Mouse (Mus musculus) heart, postnatal 0 days (tissue): ENCODE data around the gene Kcnd2. TPM values are rescaled to one million over a fixed set of nuclear protein-coding genes. Genes with fewer than 3 reads are reported as not detected.

ENCODE experiments used
- ATAC-seq: fragments of 200-750 bp; cut with Nextera tagmentation; 2 replicates; pipeline ENCODE4 v1.8.0; 2017; ENCODE audit warnings: low read depth, moderate number of reproducible peaks, moderate library complexity; ENCODE audit not compliant: insufficient read depth
- DNase-seq: peaks from one replicate; pipeline ENCODE4 v3.0.0-alpha.2; 2016; ENCODE audit warnings: low spot score
- H3K27ac ChIP-seq: fragments of 300-500 bp; sonication (generic); 2 replicates; pipeline ENCODE4 v1.5.1; 2014; ENCODE audit warnings: low read depth, mild to moderate bottlenecking
- H3K27me3 ChIP-seq: fragments of 300-500 bp; sonication (generic); 2 replicates; pipeline ENCODE4 v1.6.1; 2014; ENCODE audit warnings: low read length, mixed read lengths; ENCODE audit not compliant: control insufficient read depth, insufficient read depth
- H3K36me3 ChIP-seq: fragments of 300-500 bp; sonication (generic); replicated peaks from 2 replicates; pipeline ENCODE4 v1.6.1; 2014; ENCODE audit warnings: low read length, mixed read lengths; ENCODE audit not compliant: control insufficient read depth, insufficient read depth
- H3K4me1 ChIP-seq: fragments of 300-500 bp; sonication (generic); 2 replicates; pipeline ENCODE4 v1.6.1; 2014; ENCODE audit warnings: antibody characterized with exemption; ENCODE audit not compliant: control insufficient read depth, insufficient read depth
- H3K4me2 ChIP-seq: fragments of 300-500 bp; sonication (generic); 2 replicates; pipeline ENCODE4 v1.6.1; 2014; ENCODE audit warnings: low read depth, mild to moderate bottlenecking, low read length, moderate library complexity
- H3K4me3 ChIP-seq: fragments of 300-500 bp; sonication (generic); 2 replicates; pipeline ENCODE4 v1.5.1; 2014; ENCODE audit warnings: low read depth, low read length
- H3K9ac ChIP-seq: fragments of 300-500 bp; sonication (generic); replicated peaks from 2 replicates; pipeline ENCODE4 v1.6.1; 2014; ENCODE audit warnings: low read depth, low read length, mixed read lengths
- H3K9me3 ChIP-seq: fragments of 300-500 bp; sonication (generic); replicated peaks from 2 replicates; pipeline ENCODE4 v1.6.1; 2016; ENCODE audit warnings: low read length; ENCODE audit not compliant: control insufficient read depth
- CTCF ChIP-seq: IDR thresholded peaks from 2 replicates; pipeline ENCODE4 v1.5.1; 2016; ENCODE audit warnings: antibody characterized with exemption, control low read depth, low read depth
- EP300 ChIP-seq: IDR thresholded peaks from 2 replicates; pipeline ENCODE4 v1.6.1; 2016; ENCODE audit warnings: antibody characterized with exemption, low read depth
- WGBS: fragments of 180-500 bp; shearing (Covaris S2); extraction: QIAGEN DNeasy Blood & Tissue Kit; methylation state at CpG from one replicate; pipeline ENCODE4 v1.1.7; 2014; 5-methylcytosine and 5-hydroxymethylcytosine counted together
- polyA plus RNA-seq: library from polyadenylated mRNA; unstranded; fragments of >200 nt; fragmentation: Nextera tagmentation; extraction: Ambion mirVana; gene quantifications from 2 replicates; pipeline ENCODE4 v1.2.1, GENCODE M21; 2015
- total RNA-seq: library from RNA; depleted of rRNA; stranded (reverse); fragments of >200 nt; gene quantifications from 2 replicates; pipeline ENCODE4 v1.2.3, GENCODE M21; 2014; ENCODE audit warnings: low replicate concordance

Kcnd2 gene
- total and polyA plus RNA-seq, 2 experiments from 2014 or later: 1.6 to 2.4 TPM

- Histone ChIP-seq H3K4me2 (no peak overlapping the region), H3K36me3 (no peaks in the 10 kb centered on the region), H3K9me3 (no peaks in the 10 kb centered on the region), H3K27ac (no peak overlapping the region), H3K4me1 (no peaks in the 10 kb centered on the region), H3K9ac (no peak overlapping the region), H3K4me3 (no peak overlapping the region), H3K27me3 (no peaks in the 10 kb centered on the region)
- WGBS: 70% methylated on average over 6 of the region's 6 CpGs
- TF ChIP-seq CTCF (no peak), EP300 (no peak)
- ATAC-seq: no peak
- DNase-seq: no peak
Measured at GRCm38 (mm10) chr6:21570964-21571363, 355.7 kb downstream of the Kcnd2 start.

GRCm38 (mm10) chr6:21590156-21590555, 374.9 kb downstream of the Kcnd2 start:
- 80% methylated on average over 3 of the region's 3 CpGs for WGBS
- no peak for TF ChIP-seq EP300
- no peak for TF ChIP-seq CTCF
- Histone ChIP-seq H3K9ac (no peak overlapping the region), H3K27ac (no peak overlapping the region), H3K4me2 (no peak overlapping the region), H3K9me3 (no peaks in the 10 kb centered on the region), H3K4me3 (no peak overlapping the region), H3K4me1 (no peaks in the 10 kb centered on the region), H3K27me3 (no peaks in the 10 kb centered on the region), H3K36me3 (no peaks in the 10 kb centered on the region)
- ATAC-seq (no peak), DNase-seq (no peak)

GRCm38 (mm10) chr6:21597424-21597823, 382.1 kb downstream of the Kcnd2 start:
- Histone ChIP-seq H3K36me3 (no peaks in the 10 kb centered on the region), H3K27me3 (no peaks in the 10 kb centered on the region), H3K4me1 (no peaks in the 10 kb centered on the region), H3K4me2 (no peak overlapping the region), H3K4me3 (no peak overlapping the region), H3K9ac (no peak overlapping the region), H3K27ac (no peak overlapping the region), H3K9me3 (no peaks in the 10 kb centered on the region)
- TF ChIP-seq CTCF (no peak), EP300 (no peak)
- DNase-seq: no peak
- 59% methylated on average over 3 of the region's 3 CpGs for WGBS
- no peak for ATAC-seq

GRCm38 (mm10) chr6:21609381-21610059, 394.2 kb downstream of the Kcnd2 start:
- H3K9ac ChIP-seq: no peak overlapping the region
- ATAC-seq (no peak), DNase-seq (no peak)
- H3K27me3 ChIP-seq: no peaks in the 10 kb centered on the region
- H3K4me2 ChIP-seq: no peak overlapping the region
- TF ChIP-seq CTCF (no peak), EP300 (no peak)
- no peak overlapping the region for H3K27ac ChIP-seq
- no peaks in the 10 kb centered on the region for H3K9me3 ChIP-seq
- H3K36me3 ChIP-seq: no peaks in the 10 kb centered on the region
- H3K4me3 ChIP-seq: no peak overlapping the region
- 69% methylated on average over 7 of the region's 7 CpGs for WGBS
- no peaks in the 10 kb centered on the region for H3K4me1 ChIP-seq

GRCm38 (mm10) chr6:21629989-21630388, 414.7 kb downstream of the Kcnd2 start:
- WGBS: 88% methylated on average over 4 of the region's 4 CpGs

GRCm38 (mm10) chr6:21655681-21656080, 440.4 kb downstream of the Kcnd2 start:
- H3K36me3 ChIP-seq: no peaks in the 10 kb centered on the region
- no peak overlapping the region for H3K27ac ChIP-seq
- H3K9ac ChIP-seq: no peak overlapping the region
- DNase-seq: no peak
- ATAC-seq: no peak
- TF ChIP-seq EP300 (no peak), CTCF (no peak)
- no peaks in the 10 kb centered on the region for H3K4me1 ChIP-seq
- no peak overlapping the region for H3K4me2 ChIP-seq
- no peaks in the 10 kb centered on the region for H3K27me3 ChIP-seq
- no peaks in the 10 kb centered on the region for H3K9me3 ChIP-seq
- H3K4me3 ChIP-seq: no peak overlapping the region

More at GRCm38 (mm10) chr6:21629989-21630388, 414.7 kb downstream of the Kcnd2 start:
- H3K9ac ChIP-seq: no peak overlapping the region
- no peaks in the 10 kb centered on the region for H3K27me3 ChIP-seq
- no peak overlapping the region for H3K27ac ChIP-seq
- TF ChIP-seq CTCF (no peak), EP300 (no peak)
- no peaks in the 10 kb centered on the region for H3K4me1 ChIP-seq
- DNase-seq: no peak
- H3K36me3 ChIP-seq: no peaks in the 10 kb centered on the region
- H3K4me3 ChIP-seq: no peak overlapping the region
- H3K4me2 ChIP-seq: no peak overlapping the region
- ATAC-seq: no peak
- H3K9me3 ChIP-seq: no peaks in the 10 kb centered on the region
